Mouse (Mus musculus) intestine, embryonic 16.5 days (tissue): ENCODE results near the gene Gpr27. TPM values are rescaled to one million over a fixed set of nuclear protein-coding genes. Genes with fewer than 3 reads are reported as not detected.
A peak's percentile ranks its signal among the peaks of the same experiment; 100 is the strongest.

Experiments used
- ATAC-seq: fragments of 200-750 bp; cut with Nextera tagmentation; 2 replicates; pipeline ENCODE4 v1.8.0; 2017; ENCODE audit warnings: moderate TSS enrichment, moderate library complexity
- H3K27ac ChIP-seq: fragments of 300-500 bp; sonication (generic); 2 replicates; pipeline ENCODE4 v1.5.1; 2014; ENCODE audit warnings: mild to moderate bottlenecking, low read length
- H3K27me3 ChIP-seq: fragments of 300-500 bp; sonication (generic); replicated peaks from 2 replicates; pipeline ENCODE4 v1.6.1; 2014; ENCODE audit warnings: low read length, control low read depth, mixed read lengths; ENCODE audit not compliant: control insufficient read depth, insufficient read depth
- H3K36me3 ChIP-seq: fragments of 300-500 bp; sonication (generic); 2 replicates; pipeline ENCODE4 v1.6.1; 2014; ENCODE audit warnings: low read length, control low read depth; ENCODE audit not compliant: control insufficient read depth, insufficient read depth
- H3K4me1 ChIP-seq: fragments of 300-500 bp; sonication (generic); 2 replicates; pipeline ENCODE4 v1.6.1; 2014; ENCODE audit warnings: low read length, control low read depth, mixed read lengths; ENCODE audit not compliant: control insufficient read depth, insufficient read depth
- H3K4me2 ChIP-seq: fragments of 300-500 bp; sonication (generic); 2 replicates; pipeline ENCODE4 v1.6.1; 2014; ENCODE audit warnings: low read depth, low read length, control low read depth
- H3K4me3 ChIP-seq: fragments of 300-500 bp; sonication (generic); 2 replicates; pipeline ENCODE4 v1.5.1; 2014; ENCODE audit warnings: mild to moderate bottlenecking, low read length
- H3K9ac ChIP-seq: fragments of 300-500 bp; sonication (generic); 2 replicates; pipeline ENCODE4 v1.6.1; 2014; ENCODE audit warnings: low read depth, low read length
- H3K9me3 ChIP-seq: fragments of 300-500 bp; sonication (generic); 2 replicates; pipeline ENCODE4 v1.6.1; 2016; ENCODE audit warnings: low read length, control low read depth; ENCODE audit not compliant: control insufficient read depth
- WGBS: fragments of 180-500 bp; shearing (Covaris S2); extraction: QIAGEN DNeasy Blood & Tissue Kit; methylation state at CpG from one replicate; pipeline ENCODE4 v1.1.7; 2014; 5-methylcytosine and 5-hydroxymethylcytosine counted together
- polyA plus RNA-seq: library from polyadenylated mRNA; unstranded; fragments of >200 nt; fragmentation: Nextera tagmentation; extraction: Ambion mirVana; gene quantifications from 2 replicates; pipeline ENCODE4 v1.2.1, GENCODE M21; 2015

The Gpr27 gene
- polyA plus RNA-seq, 1 experiment from 2014 or later: 1.2 TPM

DNA sequence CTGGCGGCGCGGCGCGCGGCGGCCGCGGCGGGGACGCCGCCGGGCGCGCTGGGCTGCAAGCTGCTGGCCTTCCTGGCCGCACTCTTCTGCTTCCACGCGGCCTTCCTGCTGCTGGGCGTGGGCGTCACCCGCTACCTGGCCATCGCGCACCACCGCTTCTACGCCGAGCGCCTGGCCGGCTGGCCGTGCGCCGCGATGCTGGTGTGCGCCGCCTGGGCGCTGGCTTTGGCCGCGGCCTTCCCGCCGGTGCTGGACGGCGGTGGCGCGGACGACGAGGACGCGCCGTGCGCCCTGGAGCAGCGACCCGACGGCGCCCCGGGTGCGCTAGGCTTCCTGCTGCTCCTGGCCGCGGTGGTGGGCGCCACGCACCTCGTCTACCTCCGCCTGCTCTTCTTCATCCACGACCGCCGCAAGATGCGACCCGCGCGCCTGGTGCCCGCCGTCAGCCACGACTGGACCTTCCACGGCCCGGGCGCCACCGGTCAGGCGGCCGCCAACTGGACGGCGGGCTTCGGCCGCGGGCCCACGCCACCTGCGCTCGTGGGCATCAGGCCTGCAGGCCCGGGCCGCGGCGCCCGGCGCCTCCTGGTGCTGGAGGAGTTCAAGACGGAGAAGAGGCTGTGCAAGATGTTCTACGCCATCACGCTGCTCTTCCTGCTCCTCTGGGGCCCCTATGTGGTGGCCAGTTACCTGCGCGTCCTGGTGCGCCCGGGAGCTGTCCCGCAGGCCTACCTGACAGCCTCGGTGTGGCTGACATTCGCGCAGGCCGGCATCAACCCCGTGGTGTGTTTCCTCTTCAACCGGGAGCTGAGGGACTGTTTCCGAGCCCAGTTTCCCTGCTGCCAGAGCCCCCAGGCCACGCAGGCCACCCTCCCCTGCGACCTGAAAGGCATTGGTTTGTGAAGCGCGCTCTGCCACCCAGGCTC lies 700 bp downstream of the Gpr27 start:
- no peaks in the 10 kb centered on the region for H3K36me3 ChIP-seq
- H3K9ac ChIP-seq: peak overlapping the region; percentile 79
- peak; percentile 63 for ATAC-seq
- peak overlapping the region; percentile 76 for H3K4me3 ChIP-seq
- peak overlapping the region; percentile 15; the same call in 1 of the 2 replicates for H3K27ac ChIP-seq
- H3K27me3 ChIP-seq: peaks cover 43% of the 10 kb centered on the region
- WGBS: 1% methylated on average over 104 of the region's 110 CpGs
- no peaks in the 10 kb centered on the region for H3K9me3 ChIP-seq
- peaks cover 5% of the 10 kb centered on the region for H3K4me1 ChIP-seq
- peak overlapping the region; percentile 92 for H3K4me2 ChIP-seq

DNA sequence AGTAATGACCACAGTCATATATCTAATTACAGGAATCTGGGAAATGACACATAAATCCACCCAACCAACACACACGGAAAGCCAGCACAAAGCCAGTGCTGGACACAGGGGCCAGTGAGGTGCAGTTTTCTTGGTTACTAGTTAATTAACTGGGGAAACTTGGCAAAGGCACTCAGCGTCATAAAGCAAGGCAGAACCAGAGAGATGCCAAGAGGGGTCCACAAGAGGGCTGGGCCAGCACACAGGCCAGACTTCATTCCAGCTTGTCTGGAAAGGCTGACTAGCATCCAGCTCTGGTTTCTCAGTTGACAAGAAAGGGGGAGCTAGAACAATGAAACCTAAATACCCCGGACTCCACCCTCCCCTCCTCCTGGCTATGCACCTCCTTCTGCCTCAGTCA lies 8.0 kb downstream of the Gpr27 start:
- 64% methylated on average over 3 of the region's 3 CpGs for WGBS
- ATAC-seq: no peak
- no peak overlapping the region for H3K9ac ChIP-seq
- no peak overlapping the region for H3K4me2 ChIP-seq
- no peak overlapping the region for H3K4me3 ChIP-seq
- peaks cover 4% of the 10 kb centered on the region; the same call in 1 of the 2 replicates for H3K27me3 ChIP-seq
- no peaks in the 10 kb centered on the region for H3K36me3 ChIP-seq
- H3K27ac ChIP-seq: no peak overlapping the region
- no peaks in the 10 kb centered on the region for H3K9me3 ChIP-seq
- 0 out of 2 replicates have a peak, but pooled peaks cover 3% of the 10 kb centered on the region for H3K4me1 ChIP-seq

DNA sequence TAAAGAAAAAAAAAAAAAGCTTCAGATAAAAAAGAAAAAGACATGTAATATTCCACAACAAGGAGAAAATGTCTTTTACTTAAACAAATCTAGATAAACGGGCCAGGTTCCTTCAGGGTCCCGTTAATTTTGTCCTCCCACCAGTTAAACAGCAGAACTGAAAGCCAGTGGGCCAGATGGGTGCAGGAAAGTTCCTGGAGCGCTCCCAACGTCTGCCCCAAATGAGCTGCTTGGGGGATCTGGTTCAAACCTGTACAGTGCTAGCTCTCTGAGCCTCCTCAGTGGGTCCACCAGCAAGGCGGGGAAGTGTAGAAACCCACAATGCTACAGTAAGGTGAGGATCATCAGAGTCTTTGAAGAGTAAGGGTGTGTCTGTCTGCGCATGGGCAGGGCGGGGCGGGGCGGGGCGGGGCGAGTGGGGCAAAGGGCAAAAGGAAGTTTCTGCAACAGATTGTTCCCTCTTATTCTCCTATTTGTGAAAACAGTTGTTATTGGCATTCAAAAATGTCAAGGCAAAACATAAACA lies 19.2 kb downstream of the Gpr27 start:
- ATAC-seq: peak; percentile 65
- no peak overlapping the region for H3K4me2 ChIP-seq

DNA sequence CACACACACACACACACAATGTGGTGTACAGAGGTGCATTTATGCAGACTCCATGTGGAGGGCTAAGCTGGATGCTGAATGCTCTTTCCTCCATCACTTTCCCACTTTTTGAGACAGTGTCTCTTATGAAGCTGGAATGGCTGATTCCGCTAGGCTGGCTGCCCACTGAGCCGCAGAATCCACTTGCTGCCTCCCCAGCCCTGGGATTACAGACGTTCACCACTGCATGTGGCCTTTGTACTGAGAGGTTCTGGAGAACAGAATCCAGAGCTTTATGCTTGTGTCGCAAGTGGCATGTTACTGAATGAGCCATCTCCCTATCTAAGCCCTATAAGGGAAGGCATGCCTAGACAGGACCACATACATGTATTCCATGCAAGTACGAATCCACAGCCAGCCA lies 20.8 kb downstream of the Gpr27 start:
- Histone ChIP-seq H3K9me3 (no peaks in the 10 kb centered on the region), H3K4me2 (no peak overlapping the region), H3K4me1 (peaks cover 4% of the 10 kb centered on the region; the same call in 1 of the 2 replicates), H3K4me3 (no peak overlapping the region), H3K9ac (no peak overlapping the region), H3K36me3 (no peaks in the 10 kb centered on the region), H3K27ac (no peak overlapping the region), H3K27me3 (no peaks in the 10 kb centered on the region)
- no peak for ATAC-seq
- WGBS: 82% methylated on average over 5 of the region's 5 CpGs

More for the DNA sequence above, 19.2 kb downstream of the Gpr27 start:
- Histone ChIP-seq H3K4me1 (peaks cover 4% of the 10 kb centered on the region; the same call in 1 of the 2 replicates), H3K4me3 (no peak overlapping the region), H3K9ac (no peak overlapping the region), H3K36me3 (no peaks in the 10 kb centered on the region), H3K27ac (no peak overlapping the region), H3K27me3 (no peaks in the 10 kb centered on the region), H3K9me3 (no peaks in the 10 kb centered on the region)
- WGBS: 56% methylated on average over 11 of the region's 11 CpGs

DNA sequence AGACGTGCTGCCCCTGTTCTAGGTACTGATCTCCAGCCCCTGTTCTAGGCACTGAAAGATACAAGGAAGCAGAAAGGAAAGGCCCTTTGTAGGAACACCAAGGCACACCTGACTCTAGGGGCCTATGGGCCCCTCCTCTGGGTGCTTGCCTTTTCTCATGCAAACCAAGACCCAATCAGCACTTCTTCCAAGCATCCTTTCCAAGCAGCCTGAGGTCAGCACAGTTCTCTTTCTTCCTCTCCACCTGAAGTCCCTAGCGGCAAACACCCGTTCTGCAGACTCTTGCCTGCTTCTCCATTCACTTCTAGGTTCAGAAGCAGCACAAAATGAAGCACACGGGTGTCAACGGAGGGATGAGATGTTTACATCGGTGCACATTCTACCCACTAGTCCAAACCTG lies 22.7 kb downstream of the Gpr27 start:
- 72% methylated on average over 6 of the region's 6 CpGs for WGBS
- Histone ChIP-seq H3K4me3 (no peak overlapping the region), H3K9ac (no peak overlapping the region), H3K4me1 (peaks cover 4% of the 10 kb centered on the region; the same call in 1 of the 2 replicates), H3K27ac (no peak overlapping the region), H3K27me3 (no peaks in the 10 kb centered on the region), H3K36me3 (no peaks in the 10 kb centered on the region), H3K9me3 (no peaks in the 10 kb centered on the region), H3K4me2 (no peak overlapping the region)
- ATAC-seq: no peak

DNA sequence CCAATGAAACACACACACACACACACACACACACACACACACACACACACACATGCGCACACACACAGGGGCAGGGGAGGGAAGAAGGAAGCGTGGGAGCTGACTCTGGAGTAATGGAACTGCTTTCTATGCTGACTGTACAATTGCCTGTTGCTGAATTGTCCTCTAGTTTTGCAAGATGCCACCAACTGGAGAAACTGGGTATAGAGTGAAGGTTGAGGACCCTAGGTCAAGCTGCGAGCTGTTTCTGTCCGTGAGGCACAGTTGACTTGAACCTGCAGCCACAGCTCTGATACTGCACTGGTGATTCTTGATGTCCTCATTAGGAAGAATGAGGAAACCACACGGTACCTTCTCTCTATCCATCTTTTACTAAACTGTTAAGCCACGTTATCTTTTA lies 23.4 kb downstream of the Gpr27 start:
- Histone ChIP-seq H3K4me3 (no peak overlapping the region), H3K36me3 (no peaks in the 10 kb centered on the region), H3K9me3 (no peaks in the 10 kb centered on the region), H3K4me1 (peaks cover 4% of the 10 kb centered on the region; the same call in 1 of the 2 replicates), H3K9ac (no peak overlapping the region), H3K27ac (no peak overlapping the region), H3K27me3 (no peaks in the 10 kb centered on the region), H3K4me2 (no peak overlapping the region)
- 64% methylated on average over 6 of the region's 6 CpGs for WGBS
- no peak for ATAC-seq

DNA sequence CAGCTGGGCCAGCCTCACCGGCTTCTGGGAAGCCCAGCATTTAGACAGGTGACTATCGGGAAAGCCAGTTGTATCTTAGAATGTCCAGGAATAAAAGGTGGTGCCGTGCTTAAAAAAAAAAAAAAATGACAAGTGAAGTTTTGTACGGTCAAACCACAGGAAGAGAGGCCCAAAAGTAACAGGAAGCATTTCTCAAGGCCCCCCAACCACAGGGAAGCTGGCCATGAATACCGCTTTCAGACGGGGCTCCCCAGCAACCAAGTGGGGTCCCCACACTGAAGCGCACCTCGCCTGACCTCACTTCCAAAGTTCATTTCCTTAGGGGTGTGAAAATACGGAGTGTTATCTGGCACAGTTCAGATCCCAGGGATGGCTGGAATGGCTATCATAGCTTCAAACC lies 28.6 kb downstream of the Gpr27 start:
- ATAC-seq: no peak
- Histone ChIP-seq H3K27me3 (peaks cover 6% of the 10 kb centered on the region), H3K4me2 (no peak overlapping the region), H3K9me3 (no peaks in the 10 kb centered on the region), H3K4me1 (peaks cover 4% of the 10 kb centered on the region; the same call in 1 of the 2 replicates), H3K27ac (no peak overlapping the region), H3K9ac (no peak overlapping the region), H3K4me3 (no peak overlapping the region), H3K36me3 (no peaks in the 10 kb centered on the region)
- WGBS: 74% methylated on average over 9 of the region's 9 CpGs

DNA sequence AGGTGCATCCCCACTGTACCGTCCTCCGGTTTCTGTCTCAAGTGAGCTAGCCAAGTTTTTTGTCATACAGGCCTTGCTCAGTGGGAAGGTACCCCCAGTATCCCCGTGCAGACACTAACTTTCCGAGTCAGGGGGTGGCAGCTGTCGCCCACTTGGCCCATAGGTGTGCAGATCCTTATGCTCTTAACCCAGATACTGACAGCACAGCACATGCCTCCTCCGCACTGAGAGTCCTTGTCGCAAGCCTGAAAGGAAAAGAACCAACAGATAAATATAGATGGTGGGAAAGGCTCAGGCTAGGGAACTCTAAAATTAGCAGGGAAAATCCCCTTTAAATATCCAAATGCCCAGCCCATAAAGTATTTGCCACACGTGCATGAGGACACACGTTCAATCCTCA lies 29.9 kb downstream of the Gpr27 start:
- WGBS: 85% methylated on average over 9 of the region's 9 CpGs
- Histone ChIP-seq H3K4me2 (no peak overlapping the region), H3K36me3 (no peaks in the 10 kb centered on the region), H3K9me3 (no peaks in the 10 kb centered on the region), H3K9ac (no peak overlapping the region), H3K4me3 (no peak overlapping the region), H3K27ac (no peak overlapping the region), H3K4me1 (peaks cover 10% of the 10 kb centered on the region), H3K27me3 (peaks cover 18% of the 10 kb centered on the region)
- ATAC-seq: no peak

DNA sequence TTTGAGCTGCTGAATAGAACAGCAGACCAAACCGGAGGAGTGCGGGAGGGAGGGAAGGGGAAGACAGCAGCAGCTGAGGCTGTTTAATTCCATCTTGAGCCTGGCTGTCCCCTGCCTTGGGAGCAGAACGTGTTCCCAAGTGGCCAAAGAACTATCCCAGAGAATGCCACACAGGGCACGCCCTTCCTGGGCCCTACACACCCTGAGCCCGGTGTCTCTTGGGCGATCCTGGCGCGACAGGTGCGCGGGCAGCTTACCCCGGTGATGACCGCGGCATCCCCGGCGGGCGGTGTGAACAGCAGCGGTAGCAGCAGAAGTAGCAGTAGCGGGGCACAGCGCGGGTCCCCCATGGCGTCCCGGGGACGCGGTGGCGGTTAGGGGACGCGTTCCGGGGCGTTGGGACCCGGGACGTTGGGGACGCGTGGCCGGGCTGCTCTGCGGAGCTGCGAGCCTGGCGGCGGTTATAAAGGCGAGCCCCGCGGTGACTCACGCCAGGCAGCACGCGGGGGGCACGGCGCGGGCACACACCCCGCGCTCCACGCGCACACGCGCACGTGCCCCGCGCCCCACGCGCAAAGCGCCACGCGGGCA lies 33.6 kb downstream of the Gpr27 start, which contains the start of gene Prok2:
Gene Prok2, minus strand, starts transcription at position 422 of the 591 bp plus-strand sequence.
- Histone ChIP-seq H3K27me3 (peaks cover 18% of the 10 kb centered on the region), H3K4me2 (peak within 1 kb of the TSS; percentile 96), H3K27ac (no peak within 1 kb of the TSS), H3K4me1 (peaks cover 10% of the 10 kb centered on the region), H3K9me3 (no peaks in the 10 kb centered on the region), H3K4me3 (peak within 1 kb of the TSS; percentile 48), H3K36me3 (no peaks in the 10 kb centered on the region), H3K9ac (peak within 1 kb of the TSS; percentile 59)
- WGBS: under 1% methylated on average over 57 of the region's 61 CpGs
- ATAC-seq: peak; percentile 56; the same call in 1 of the 2 replicates
